Mouse (Mus musculus) v-Abl transformed pro-B cells (cell line): Measurements from ENCODE around the gene Ttc3.
"Not testable (repeated sequence)": the region's sequence is repeated elsewhere in the genome, so short reads cannot be mapped to it uniquely, and the experiment has no call there.

Source experiments
- in situ Hi-C, 2 experiments: fragments of 400-800 bp; cut with MboI; formaldehyde crosslinking; loops; one replicate each; pipeline ENCODE4 v1.15.1; 2025; ENCODE audit not compliant: unreplicated experiment in 2 of 2

Gene Ttc3

GRCm38 (mm10) chr16:94370173-94370914, at the start of gene Ttc3:
Gene Ttc3, plus strand, starts transcription at chr16:94370618.
- in situ Hi-C loops = no loop called here

- in situ Hi-C loops = no loop called here
Observed at GRCm38 (mm10) chr16:94323681-94324080, 46.7 kb upstream of the Ttc3 start.

- in situ Hi-C loops = no loop called here
Observed at GRCm38 (mm10) chr16:94326008-94326407, 44.4 kb upstream of the Ttc3 start.

GRCm38 (mm10) chr16:94327781-94328711, 42.4 kb upstream of the Ttc3 start, which contains the start of gene Ripply3:
Gene Ripply3, plus strand, starts transcription at chr16:94328420.
- in situ Hi-C loops = no loop called here

- in situ Hi-C loops = no loop called here
Observed at GRCm38 (mm10) chr16:94328881-94329867, 41.2 kb upstream of the Ttc3 start.

- in situ Hi-C loops = no loop called here
Observed at GRCm38 (mm10) chr16:94330429-94330828, 40.0 kb upstream of the Ttc3 start.

GRCm38 (mm10) chr16:94331233-94331885, 39.1 kb upstream of the Ttc3 start:
- in situ Hi-C loops = no loop called here

GRCm38 (mm10) chr16:94331886-94332252, 38.5 kb upstream of the Ttc3 start:
- in situ Hi-C loops = no loop called here

GRCm38 (mm10) chr16:94335656-94336055, 34.8 kb upstream of the Ttc3 start:
- in situ Hi-C loops = no loop called here

- in situ Hi-C loops = not testable (repeated sequence)
Observed at GRCm38 (mm10) chr16:94339164-94340160, 31.0 kb upstream of the Ttc3 start.

- in situ Hi-C loops = no loop called here
Observed at GRCm38 (mm10) chr16:94345733-94346132, 24.7 kb upstream of the Ttc3 start.

GRCm38 (mm10) chr16:94347080-94347731, 23.2 kb upstream of the Ttc3 start:
- in situ Hi-C loops = no loop called here

- in situ Hi-C loops = no loop called here
Observed at GRCm38 (mm10) chr16:94348779-94349178, 21.6 kb upstream of the Ttc3 start.

GRCm38 (mm10) chr16:94349588-94350286, 20.7 kb upstream of the Ttc3 start:
- in situ Hi-C loops = no loop called here

- in situ Hi-C loops = no loop called here
Observed at GRCm38 (mm10) chr16:94350287-94350677, 20.1 kb upstream of the Ttc3 start.

- in situ Hi-C loops = no loop called here
Observed at GRCm38 (mm10) chr16:94354450-94354849, 16.0 kb upstream of the Ttc3 start.

GRCm38 (mm10) chr16:94356046-94356445, 14.4 kb upstream of the Ttc3 start:
- in situ Hi-C loops = loop anchor here in 1 of 2 experiments (5.0 kb wide), 1 partner anchor 44 kb away; the partner anchor contains the start of gene Hlcs
